Comparison of ENCODE assay signal across 8 mouse cellular contexts in the genomic region with DNA sequence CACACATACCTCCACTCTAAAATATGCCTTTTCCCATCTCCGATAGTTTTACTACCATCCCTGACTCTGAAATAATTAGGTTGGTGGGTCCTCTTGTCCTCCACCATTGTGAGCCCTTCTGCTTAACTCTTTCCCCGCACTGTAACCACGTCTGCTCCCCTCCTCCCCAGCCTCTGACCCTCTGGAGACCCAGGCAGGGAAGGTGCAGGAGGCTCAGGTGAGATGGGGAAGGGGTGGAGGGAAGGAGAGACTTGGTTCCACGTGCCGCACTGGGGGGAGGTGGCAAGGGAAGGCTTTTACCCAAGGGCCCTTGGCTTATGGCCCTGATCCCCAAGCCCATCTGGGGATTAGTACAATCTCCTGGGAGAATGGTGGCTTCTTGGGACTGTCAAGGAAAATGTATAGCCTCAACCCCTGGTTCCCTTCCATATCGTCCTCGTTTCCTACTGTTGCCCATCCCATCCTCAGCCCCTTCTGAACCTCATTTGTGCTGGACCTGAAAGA. TPM values are rescaled to one million over a fixed set of nuclear protein-coding genes. Genes with fewer than 3 reads are reported as not detected.
A peak's percentile ranks its signal among the peaks of the same experiment; 100 is the strongest.
DNase-seq lines count a peak whose midpoint lies in the region; ATAC-seq and TF ChIP-seq lines count a peak whose summit lies in the region.

Gene Nfkbib, minus strand, starts transcription at position 51 of the 504 bp plus-strand sequence.

- H3K9me3 ChIP-seq in lung, embryonic 14.5 days (ENCODE audit: low read depth, low read length), result no peaks in the 10 kb centered on the region
- H3K9me3 ChIP-seq in intestine, postnatal 0 days (ENCODE audit: control insufficient read depth), result no peaks in the 10 kb centered on the region
- H3K9me3 ChIP-seq in midbrain, embryonic 10.5 days (replicated peaks), result no peaks in the 10 kb centered on the region

- H3K4me1 ChIP-seq in lung, embryonic 14.5 days (ENCODE audit: insufficient read depth), result peaks cover 11% of the 10 kb centered on the region; the same call in 1 of the 2 replicates
- H3K4me1 ChIP-seq in intestine, postnatal 0 days (replicated peaks; ENCODE audit: control insufficient read depth, insufficient read depth, low read length), result no peaks in the 10 kb centered on the region
- peaks cover 35% of the 10 kb centered on the region for H3K4me1 ChIP-seq in midbrain, embryonic 10.5 days

- peak within 1 kb of the TSS; percentile 64 for H3K4me3 ChIP-seq in lung, embryonic 14.5 days (ENCODE audit: low read depth, low read length)
- H3K4me3 ChIP-seq in intestine, postnatal 0 days (ENCODE audit: low read depth, low read length), result peak within 1 kb of the TSS; percentile 73
- H3K4me3 ChIP-seq in midbrain, embryonic 10.5 days, result peak within 1 kb of the TSS; percentile 84

- peak within 1 kb of the TSS; percentile 67 for H3K9ac ChIP-seq in lung, embryonic 14.5 days
- H3K9ac ChIP-seq in intestine, postnatal 0 days (ENCODE audit: low read depth, low read length), result peak within 1 kb of the TSS; percentile 82

- TF ChIP-seq CTCF in lung, embryonic 14.5 days (IDR thresholded peaks at IDR 0.05; ENCODE audit: low read depth), result no peak
- no peak for TF ChIP-seq CTCF in brain, embryonic 14.5 days (IDR thresholded peaks at IDR 0.05; ENCODE audit: borderline replicate concordance, extremely low read depth, insufficient read depth, insufficient read length)
- TF ChIP-seq CTCF in intestine, postnatal 0 days (IDR thresholded peaks at IDR 0.05; ENCODE audit: low read depth), result no peak

- 57% methylated on average over 7 of the region's 7 CpGs for WGBS in lung, embryonic 14.5 days
- WGBS in intestine, postnatal 0 days, result 66% methylated on average over 7 of the region's 7 CpGs
- 70% methylated on average over 7 of the region's 7 CpGs for WGBS in midbrain, embryonic 10.5 days

- no peak for TF ChIP-seq POLR2A in brain, embryonic 14.5 days (IDR thresholded peaks at IDR 0.05; ENCODE audit: borderline replicate concordance, extremely low read depth, insufficient read depth, insufficient read length, poor library complexity, severe bottlenecking)

- no peak within 1 kb of the TSS for H3K27ac ChIP-seq in lung, embryonic 14.5 days (ENCODE audit: low read depth)
- H3K27ac ChIP-seq in intestine, postnatal 0 days (ENCODE audit: low read depth, low read length), result no peak within 1 kb of the TSS
- peak within 1 kb of the TSS; percentile 84 for H3K27ac ChIP-seq in midbrain, embryonic 10.5 days (replicated peaks)

- H3K27me3 ChIP-seq in lung, embryonic 14.5 days (ENCODE audit: insufficient read depth, low read length), result no peaks in the 10 kb centered on the region
- no peaks in the 10 kb centered on the region for H3K27me3 ChIP-seq in intestine, postnatal 0 days (replicated peaks; ENCODE audit: control insufficient read depth, insufficient read depth, low read length)
- no peaks in the 10 kb centered on the region for H3K27me3 ChIP-seq in midbrain, embryonic 10.5 days (ENCODE audit: low read depth, poor library complexity, severe bottlenecking)

- DNase-seq in lung, embryonic 14.5 days, result no peak
- DNase-seq in lung, postnatal 36 days, result no peak
- no peak for DNase-seq in brain, embryonic 14.5 days (ENCODE audit: low read depth)
- DNase-seq in heart, adult 11 months, result peak; percentile 89
- no peak for DNase-seq in midbrain, embryonic 10.5 days (ENCODE audit: low spot score)
- DNase-seq in spleen, postnatal 36 days (ENCODE audit: low spot score in 2 of 2), result no peak
- DNase-seq in kidney, postnatal 14 days, result no peak

- ATAC-seq in lung, embryonic 14.5 days (ENCODE audit: insufficient read depth), result no peak
- no peak for ATAC-seq in intestine, postnatal 0 days

- peak within 1 kb of the TSS; percentile 72 for H3K4me2 ChIP-seq in lung, embryonic 14.5 days
- H3K4me2 ChIP-seq in intestine, postnatal 0 days (replicated peaks; ENCODE audit: low read depth), result peak within 1 kb of the TSS; percentile 70

- H3K36me3 ChIP-seq in lung, embryonic 14.5 days (ENCODE audit: insufficient read depth), result 0 out of 2 replicates have a peak, but pooled peaks cover 2% of the 10 kb centered on the region
- peaks cover 14% of the 10 kb centered on the region; the same call in 1 of the 2 replicates for H3K36me3 ChIP-seq in intestine, postnatal 0 days (ENCODE audit: control insufficient read depth, insufficient read depth)
- peaks cover 14% of the 10 kb centered on the region for H3K36me3 ChIP-seq in midbrain, embryonic 10.5 days

RNA-seq across cellular contexts. Expression of gene Nfkbib, which starts in this region (rescaled TPM):
- polyA plus RNA-seq in lung, embryonic 14.5 days (2014; fragmentation: Nextera tagmentation; extraction: Ambion mirVana), result 31.8 and 37.4 TPM in 2 replicates
- polyA plus RNA-seq in brain, embryonic 14.5 days (2012; rRNA removed), result 32.7 and 34.7 TPM in 2 replicates
- 33.1 and 33.2 TPM in 2 replicates for polyA plus RNA-seq in intestine, postnatal 0 days (2015; fragmentation: Nextera tagmentation; extraction: Ambion mirVana)
- 57.6 and 62.3 TPM in 2 replicates for polyA plus RNA-seq in midbrain, embryonic 10.5 days (2016; fragmentation: Nextera tagmentation; extraction: Ambion mirVana)
